Mouse (Mus musculus) embryonic facial prominence, embryonic 13.5 days (tissue): ENCODE measurements at regions not wholly inside any gene's neighbourhood (a gene's known extent, or its start where the extent isn't known, plus 50 kb on each side); places are given as distances from the start of the nearest gene placed in this dataset.

ENCODE experiments used
- ATAC-seq: fragments of 200-750 bp; cut with Nextera tagmentation; 2 replicates; pipeline ENCODE4 v1.8.0; 2017; ENCODE audit warnings: low read depth; ENCODE audit not compliant: insufficient number of reproducible peaks, insufficient read depth, low FRiP score, low TSS enrichment
- H3K27ac ChIP-seq: fragments of 300-500 bp; sonication (generic); 2 replicates; pipeline ENCODE4 v1.5.1; 2015; ENCODE audit warnings: moderate library complexity, mild to moderate bottlenecking, inconsistent platforms
- H3K27me3 ChIP-seq: fragments of 300-500 bp; sonication (generic); 2 replicates; pipeline ENCODE4 v1.6.1; 2015; ENCODE audit warnings: mild to moderate bottlenecking, inconsistent platforms
- H3K36me3 ChIP-seq: fragments of 300-500 bp; sonication (generic); 2 replicates; pipeline ENCODE4 v1.6.1; 2015; ENCODE audit warnings: mild to moderate bottlenecking, inconsistent platforms
- H3K4me1 ChIP-seq: fragments of 300-500 bp; sonication (generic); 2 replicates; pipeline ENCODE4 v1.6.1; 2015; ENCODE audit warnings: inconsistent platforms
- H3K4me2 ChIP-seq: fragments of 300-500 bp; sonication (generic); 2 replicates; pipeline ENCODE4 v1.6.1; 2015; ENCODE audit warnings: moderate library complexity, mild to moderate bottlenecking, inconsistent platforms
- H3K4me3 ChIP-seq: fragments of 300-500 bp; sonication (generic); 2 replicates; pipeline ENCODE4 v1.5.1; 2015; ENCODE audit warnings: mild to moderate bottlenecking, inconsistent platforms
- H3K9ac ChIP-seq: fragments of 300-500 bp; sonication (generic); 2 replicates; pipeline ENCODE4 v1.6.1; 2015; ENCODE audit warnings: mild to moderate bottlenecking, inconsistent platforms
- H3K9me3 ChIP-seq: fragments of 300-500 bp; sonication (generic); 2 replicates; pipeline ENCODE4 v1.6.1; 2016; ENCODE audit warnings: inconsistent platforms
- WGBS: fragments of 180-500 bp; shearing (Covaris S2); methylation state at CpG from one replicate; pipeline ENCODE4 v1.1.7; 2015; ENCODE audit warnings: mixed read lengths; 5-methylcytosine and 5-hydroxymethylcytosine counted together

DNA sequence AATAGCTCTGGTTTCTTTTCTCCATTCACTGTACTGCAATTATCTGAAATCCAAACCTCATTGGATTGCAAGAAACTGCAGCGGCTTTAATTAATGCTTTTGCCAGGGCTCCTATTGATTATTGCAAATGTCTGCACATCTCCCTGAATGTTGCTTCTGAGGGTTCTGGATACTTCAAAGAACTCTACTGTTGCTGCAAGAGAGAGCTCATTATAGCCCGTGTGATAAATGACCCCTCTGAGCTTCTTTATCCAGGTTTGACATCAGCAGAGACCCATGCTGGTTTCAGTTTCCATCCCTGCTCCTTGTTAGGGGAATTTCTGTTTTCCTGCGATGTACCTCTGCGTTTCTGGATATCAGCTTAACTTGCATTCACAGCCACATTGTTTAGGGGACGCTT, 78.4 kb upstream of the Nav3 start:
- Histone ChIP-seq H3K27me3 (no peaks in the 10 kb centered on the region), H3K4me2 (no peak overlapping the region), H3K4me1 (no peaks in the 10 kb centered on the region), H3K36me3 (no peaks in the 10 kb centered on the region), H3K9ac (no peak overlapping the region), H3K27ac (no peak overlapping the region), H3K9me3 (no peaks in the 10 kb centered on the region), H3K4me3 (no peak overlapping the region)
- 22% methylated on average over 5 of the region's 5 CpGs for WGBS
- ATAC-seq, result no peak

DNA sequence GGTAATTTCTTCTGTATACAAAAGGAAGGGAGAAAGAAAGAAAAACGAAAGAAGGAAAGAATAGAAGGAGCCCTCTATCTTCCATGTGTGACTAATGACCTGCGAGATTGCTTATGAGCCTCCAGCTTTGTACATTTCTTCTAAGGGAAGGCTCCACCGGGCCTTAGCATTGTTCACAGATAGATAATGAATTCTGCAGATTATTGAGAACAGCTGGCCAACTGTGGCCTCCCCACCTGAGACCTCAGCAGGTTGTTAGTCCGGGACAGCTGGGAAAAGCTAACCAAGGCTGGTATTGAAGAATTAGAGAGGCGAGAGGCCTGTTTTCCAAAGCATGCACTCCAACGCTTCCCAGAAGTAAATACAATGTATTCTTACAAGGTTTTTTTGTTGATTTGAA, 86.7 kb upstream of the Nav3 start:
- Histone ChIP-seq H3K9me3 (no peaks in the 10 kb centered on the region), H3K4me1 (no peaks in the 10 kb centered on the region), H3K9ac (no peak overlapping the region), H3K36me3 (no peaks in the 10 kb centered on the region), H3K4me2 (no peak overlapping the region), H3K27ac (no peak overlapping the region), H3K4me3 (no peak overlapping the region), H3K27me3 (no peaks in the 10 kb centered on the region)
- 62% methylated on average over 6 of the region's 6 CpGs for WGBS
- no peak for ATAC-seq

DNA sequence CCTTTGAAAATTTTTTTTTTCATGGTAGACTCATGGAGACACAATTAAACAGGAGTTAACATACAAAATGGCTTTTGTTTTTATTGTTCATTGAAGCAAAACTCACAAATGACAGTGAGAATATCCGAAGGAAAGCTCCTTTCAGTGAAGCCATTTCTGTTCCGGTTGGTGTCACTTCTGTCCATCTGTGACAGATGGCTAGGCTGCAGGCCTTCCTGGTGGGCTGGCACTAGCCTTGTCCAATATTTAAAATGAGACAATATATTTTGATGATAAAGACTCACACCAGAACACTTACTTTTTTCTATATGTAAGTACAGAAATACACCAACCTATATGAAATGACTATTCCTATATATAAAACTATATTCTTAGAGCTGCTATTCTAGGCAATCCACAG, 92.4 kb upstream of the Nav3 start:
- 92% methylated on average over 2 of the region's 2 CpGs for WGBS
- Histone ChIP-seq H3K36me3 (no peaks in the 10 kb centered on the region), H3K27me3 (no peaks in the 10 kb centered on the region), H3K27ac (no peak overlapping the region), H3K9me3 (no peaks in the 10 kb centered on the region), H3K4me1 (no peaks in the 10 kb centered on the region), H3K4me2 (no peak overlapping the region), H3K4me3 (no peak overlapping the region), H3K9ac (no peak overlapping the region)
- no peak for ATAC-seq

DNA sequence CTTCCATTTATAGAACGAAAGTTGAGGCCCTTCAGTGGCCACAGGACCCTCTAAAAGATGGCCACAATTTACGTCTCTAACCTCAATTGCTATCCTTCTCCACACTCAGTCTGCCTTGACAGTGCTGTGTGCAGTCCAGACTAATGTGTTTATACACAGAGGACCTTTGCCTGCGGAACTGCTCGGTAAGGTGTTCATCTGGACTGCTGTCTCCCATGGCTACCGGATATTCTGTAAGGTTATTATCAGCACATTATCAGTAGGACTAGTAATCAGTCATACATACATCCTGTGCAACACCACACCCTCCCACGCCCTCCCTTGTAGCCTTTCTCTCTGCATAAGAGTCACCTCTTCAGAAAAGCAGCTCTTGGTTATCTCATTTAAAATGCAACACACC, 98.0 kb upstream of the Nav3 start:
- H3K4me1 ChIP-seq, result no peaks in the 10 kb centered on the region
- 84% methylated on average over 6 of the region's 6 CpGs for WGBS
- H3K27me3 ChIP-seq, result no peaks in the 10 kb centered on the region
- no peak for ATAC-seq
- H3K4me2 ChIP-seq, result no peak overlapping the region
- no peak overlapping the region for H3K4me3 ChIP-seq
- H3K36me3 ChIP-seq, result no peaks in the 10 kb centered on the region
- H3K27ac ChIP-seq, result no peak overlapping the region
- no peaks in the 10 kb centered on the region for H3K9me3 ChIP-seq
- no peak overlapping the region for H3K9ac ChIP-seq

DNA sequence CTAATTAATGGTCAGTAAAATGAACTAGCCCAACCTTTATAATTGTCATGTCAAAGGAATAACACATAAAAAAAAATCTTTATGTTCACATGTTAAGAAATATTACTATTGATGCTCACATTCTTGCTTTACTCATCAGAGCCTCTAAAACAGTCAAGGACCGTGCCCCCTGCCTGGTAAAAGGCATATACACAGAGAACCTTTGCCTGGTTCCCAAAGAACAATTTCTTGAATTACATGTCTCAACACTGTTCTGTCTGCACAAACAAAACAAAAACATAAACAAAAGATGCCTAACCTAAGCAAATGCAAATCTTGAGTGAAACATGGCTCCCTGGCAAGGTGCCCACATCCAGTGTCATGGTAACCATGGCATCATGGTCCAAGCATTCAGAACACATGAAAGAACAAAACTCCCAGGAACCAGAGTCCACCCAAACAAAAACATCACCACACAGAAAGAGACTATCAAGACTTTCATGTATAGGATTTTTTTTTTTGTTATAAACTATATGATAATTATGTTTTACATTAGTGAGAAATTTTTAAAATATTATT, 100.4 kb upstream of the Nav3 start:
- H3K9me3 ChIP-seq, result no peaks in the 10 kb centered on the region
- no peak overlapping the region for H3K4me3 ChIP-seq
- no peak overlapping the region for H3K9ac ChIP-seq
- ATAC-seq, result no peak
- H3K4me2 ChIP-seq, result no peak overlapping the region
- no peak overlapping the region for H3K27ac ChIP-seq
- no peaks in the 10 kb centered on the region for H3K4me1 ChIP-seq
- 95% methylated on average over 1 of the region's 1 CpGs for WGBS
- H3K36me3 ChIP-seq, result no peaks in the 10 kb centered on the region
- no peaks in the 10 kb centered on the region for H3K27me3 ChIP-seq

DNA sequence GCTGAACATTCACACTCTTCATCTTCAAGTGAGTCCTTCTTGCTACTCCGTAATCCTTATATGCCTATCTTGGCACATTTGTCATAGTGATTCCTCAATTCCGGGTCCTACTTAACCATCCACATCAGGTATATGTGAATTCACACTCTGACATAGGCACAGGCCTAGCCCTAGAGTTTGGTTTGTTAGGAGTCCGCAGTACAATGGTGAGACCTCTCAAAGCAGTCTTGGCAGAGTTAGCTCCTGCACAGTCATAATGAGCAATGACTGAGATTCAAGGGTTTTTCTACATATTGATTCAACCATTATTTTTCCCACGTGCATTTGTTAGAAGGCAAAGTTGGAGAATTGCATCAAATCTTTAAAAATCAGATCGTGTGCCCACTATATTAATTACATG, 107.1 kb upstream of the Nav3 start:
- WGBS, result 90% methylated on average over 5 of the region's 5 CpGs
- no peaks in the 10 kb centered on the region for H3K36me3 ChIP-seq

DNA sequence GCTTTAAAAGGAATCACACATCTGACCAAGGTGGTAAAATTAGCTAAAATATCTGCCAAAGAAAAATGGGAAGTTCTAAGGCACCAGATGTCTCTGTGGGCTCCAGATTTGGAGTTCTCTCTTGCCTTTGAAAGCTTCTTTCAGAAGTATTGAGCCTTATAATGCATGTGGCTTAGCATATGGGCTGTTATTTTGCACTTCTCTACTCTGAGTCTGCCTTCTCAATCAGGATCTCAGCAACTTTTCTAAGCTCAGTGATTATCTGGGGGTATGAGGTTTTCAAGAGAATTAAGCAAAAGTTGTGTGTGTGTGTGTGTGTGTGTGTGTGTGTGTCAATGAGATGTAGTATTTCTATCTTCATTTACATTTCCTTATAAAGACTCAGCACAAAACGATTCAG, 107.6 kb upstream of the Nav3 start:
- Histone ChIP-seq H3K4me2 (no peak overlapping the region), H3K27ac (no peak overlapping the region), H3K9ac (no peak overlapping the region), H3K27me3 (no peaks in the 10 kb centered on the region), H3K4me1 (peaks cover 5% of the 10 kb centered on the region; the same call in 1 of the 2 replicates), H3K4me3 (no peak overlapping the region), H3K36me3 (no peaks in the 10 kb centered on the region), H3K9me3 (no peaks in the 10 kb centered on the region)
- WGBS, result 84% methylated on average over 1 of the region's 1 CpGs
- ATAC-seq, result no peak

More for the DNA sequence above, 107.1 kb upstream of the Nav3 start:
- no peak overlapping the region for H3K4me3 ChIP-seq
- H3K4me2 ChIP-seq, result no peak overlapping the region
- H3K27ac ChIP-seq, result no peak overlapping the region
- H3K27me3 ChIP-seq, result no peaks in the 10 kb centered on the region
- ATAC-seq, result no peak
- no peak overlapping the region for H3K9ac ChIP-seq
- H3K4me1 ChIP-seq, result peaks cover 5% of the 10 kb centered on the region; the same call in 1 of the 2 replicates
- H3K9me3 ChIP-seq, result no peaks in the 10 kb centered on the region

DNA sequence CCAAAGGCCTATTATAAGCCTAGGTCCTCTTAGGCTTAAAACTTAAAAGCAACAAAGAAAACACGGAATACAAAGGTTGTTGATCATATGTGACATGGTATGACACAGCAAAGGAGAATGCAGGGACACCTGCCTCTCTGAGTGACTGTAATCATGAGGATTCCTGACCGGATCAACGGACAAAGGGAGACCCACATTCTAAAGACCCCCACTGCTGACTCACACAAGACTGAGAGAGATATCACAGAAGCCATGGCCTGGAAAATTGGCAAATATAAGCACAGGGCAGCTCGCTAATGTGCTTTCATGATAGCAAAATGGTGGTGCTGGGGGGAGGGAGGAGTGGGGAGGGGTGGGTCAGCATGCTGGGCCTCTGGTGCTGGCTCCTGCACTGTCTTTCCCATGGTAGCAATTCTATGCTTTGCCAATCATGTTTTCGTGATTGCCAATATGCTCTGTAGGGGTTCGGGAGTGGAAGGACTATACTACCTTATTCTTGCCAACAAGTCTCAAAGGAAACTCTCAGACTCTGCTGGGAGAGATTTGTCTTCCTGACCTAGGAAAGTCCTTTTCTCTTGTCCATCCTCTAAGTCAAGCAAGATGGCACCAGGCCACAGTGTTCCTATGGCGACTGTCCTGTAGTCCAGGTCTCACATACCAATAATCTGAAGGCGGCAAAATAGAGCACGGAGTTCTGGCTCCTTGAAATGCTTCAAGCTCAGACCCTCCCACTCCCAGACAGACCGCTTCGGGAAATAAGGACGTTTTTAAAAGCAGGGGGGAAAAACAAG, 110.5 kb upstream of the Nav3 start:
- H3K27me3 ChIP-seq, result no peaks in the 10 kb centered on the region
- no peak overlapping the region for H3K27ac ChIP-seq
- H3K4me1 ChIP-seq, result peaks cover 5% of the 10 kb centered on the region; the same call in 1 of the 2 replicates
- H3K4me2 ChIP-seq, result no peak overlapping the region
- no peaks in the 10 kb centered on the region for H3K9me3 ChIP-seq
- ATAC-seq, result no peak
- WGBS, result 83% methylated on average over 12 of the region's 12 CpGs
- H3K36me3 ChIP-seq, result no peaks in the 10 kb centered on the region
- no peak overlapping the region for H3K9ac ChIP-seq
- no peak overlapping the region for H3K4me3 ChIP-seq

DNA sequence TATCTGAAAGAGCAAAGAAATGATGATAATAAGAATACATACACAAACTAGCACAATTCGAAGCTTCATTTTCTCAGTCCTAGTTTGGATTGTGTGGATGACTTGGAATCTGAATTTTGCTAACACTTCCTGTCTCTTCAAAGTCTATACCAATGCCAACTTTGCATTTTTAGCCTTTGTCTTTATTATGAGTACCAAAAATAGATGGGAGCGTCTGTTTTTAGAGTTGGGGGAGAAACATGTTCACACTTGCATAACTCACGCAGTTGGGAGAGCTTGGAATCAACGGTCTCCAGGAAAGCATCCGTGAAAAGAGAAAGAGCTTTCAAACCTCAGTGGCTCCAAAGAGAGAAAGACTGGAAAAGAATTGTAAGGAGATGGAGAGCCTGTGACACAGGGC, 114.5 kb upstream of the Nav3 start:
- no peaks in the 10 kb centered on the region for H3K27me3 ChIP-seq
- H3K4me2 ChIP-seq, result no peak overlapping the region
- H3K9ac ChIP-seq, result no peak overlapping the region
- no peak for ATAC-seq
- no peak overlapping the region for H3K27ac ChIP-seq
- no peak overlapping the region for H3K4me3 ChIP-seq
- no peaks in the 10 kb centered on the region for H3K9me3 ChIP-seq
- peaks cover 3% of the 10 kb centered on the region; the same call in 1 of the 2 replicates for H3K4me1 ChIP-seq
- no peaks in the 10 kb centered on the region for H3K36me3 ChIP-seq
- 81% methylated on average over 5 of the region's 5 CpGs for WGBS

DNA sequence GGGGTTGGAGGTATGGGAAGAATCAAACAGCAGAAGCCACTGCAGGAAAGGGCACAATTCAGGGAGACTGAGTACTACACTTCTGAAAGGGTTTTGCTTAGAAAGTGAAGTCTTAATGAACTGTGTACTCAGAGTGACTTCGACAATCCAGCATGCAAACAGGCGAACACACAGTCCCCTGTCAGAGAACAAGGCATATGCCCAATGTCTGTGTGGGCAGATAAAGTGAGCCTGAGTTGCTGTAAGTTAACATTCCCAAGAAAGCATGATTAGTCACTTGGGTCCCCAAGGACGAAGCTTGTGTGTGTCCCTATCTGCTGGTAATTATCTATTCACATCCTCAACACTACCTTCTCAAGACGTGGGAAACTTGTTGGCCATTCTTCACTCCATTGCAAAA, 115.2 kb upstream of the Nav3 start:
- no peak overlapping the region for H3K4me2 ChIP-seq
- no peak overlapping the region for H3K27ac ChIP-seq
- no peaks in the 10 kb centered on the region for H3K27me3 ChIP-seq
- WGBS, result 64% methylated on average over 4 of the region's 4 CpGs
- H3K4me1 ChIP-seq, result peaks cover 3% of the 10 kb centered on the region; the same call in 1 of the 2 replicates
- H3K9ac ChIP-seq, result no peak overlapping the region
- no peaks in the 10 kb centered on the region for H3K9me3 ChIP-seq
- ATAC-seq, result no peak
- no peaks in the 10 kb centered on the region for H3K36me3 ChIP-seq
- no peak overlapping the region for H3K4me3 ChIP-seq

DNA sequence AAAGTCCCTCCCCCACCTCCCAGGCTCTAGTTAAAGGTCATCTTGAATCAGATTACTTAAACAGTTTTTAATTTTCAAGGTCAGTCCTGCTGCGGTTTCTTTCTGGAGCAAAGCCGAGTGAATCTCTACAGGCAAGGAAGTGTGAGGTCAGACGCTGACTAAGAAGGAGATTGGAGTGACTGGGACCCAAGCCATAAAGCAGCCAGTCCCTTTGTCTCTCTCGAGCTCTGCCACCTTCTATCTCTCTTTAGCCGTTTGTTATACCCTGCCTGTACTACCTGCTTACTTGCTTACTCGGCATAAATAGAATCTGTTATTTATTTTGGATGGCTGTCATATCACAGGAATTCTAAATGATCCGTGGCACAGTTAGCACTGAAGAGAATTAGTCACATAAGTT, 117.5 kb upstream of the Nav3 start:
- Histone ChIP-seq H3K36me3 (no peaks in the 10 kb centered on the region), H3K9me3 (no peaks in the 10 kb centered on the region), H3K9ac (no peak overlapping the region), H3K4me2 (no peak overlapping the region), H3K4me1 (0 out of 2 replicates have a peak, but pooled peaks cover 3% of the 10 kb centered on the region), H3K27ac (no peak overlapping the region), H3K4me3 (no peak overlapping the region), H3K27me3 (no peaks in the 10 kb centered on the region)
- no peak for ATAC-seq
- 63% methylated on average over 7 of the region's 7 CpGs for WGBS

DNA sequence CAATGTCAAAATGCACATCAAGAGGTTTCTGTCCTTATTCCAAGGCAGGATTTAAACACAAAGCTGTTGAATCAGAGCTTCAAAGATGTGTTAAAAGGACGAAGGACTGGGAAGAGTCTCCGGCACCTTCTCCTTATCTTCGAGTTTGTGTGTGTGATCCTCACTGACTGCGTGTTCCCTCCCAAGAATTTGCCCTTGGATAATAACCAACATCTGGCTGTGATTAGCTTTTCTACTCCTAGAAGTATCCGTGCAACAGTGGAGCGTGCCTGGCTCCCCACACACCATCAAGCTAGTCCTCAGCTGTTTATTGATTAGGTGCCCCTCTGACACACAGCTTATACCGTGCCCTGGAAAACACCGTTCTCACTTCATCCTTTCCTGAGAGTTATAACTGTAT, 130.0 kb upstream of the Nav3 start:
- Histone ChIP-seq H3K27me3 (no peaks in the 10 kb centered on the region), H3K4me1 (peaks cover 7% of the 10 kb centered on the region; the same call in 1 of the 2 replicates), H3K4me3 (no peak overlapping the region), H3K27ac (no peak overlapping the region), H3K36me3 (no peaks in the 10 kb centered on the region), H3K9me3 (no peaks in the 10 kb centered on the region), H3K9ac (no peak overlapping the region), H3K4me2 (no peak overlapping the region)
- 41% methylated on average over 8 of the region's 8 CpGs for WGBS
- no peak for ATAC-seq
